Mouse (Mus musculus) lung, postnatal 36 days (tissue): ENCODE results near the gene Cxcl5.
"Not testable (repeated sequence)": the region's sequence is repeated elsewhere in the genome, so short reads cannot be mapped to it uniquely, and the experiment has no call there.

ENCODE experiments used
- DNase-seq: peaks from one replicate; pipeline ENCODE4 v3.0.0; 2022; ENCODE audit warnings: mixed read lengths

The Cxcl5 gene

GRCm38 (mm10) chr5:90785659-90786588, 26.8 kb downstream of the Cxcl5 start, which contains the start of gene Cxcl3:
Cxcl3 (plus strand) TSS chr5:90786103.
- peak; percentile 79 for DNase-seq

GRCm38 (mm10) chr5:90788114-90788513, 29.0 kb downstream of the Cxcl5 start:
- DNase-seq, result no peak

GRCm38 (mm10) chr5:90789306-90790073, 30.3 kb downstream of the Cxcl5 start:
- peak; percentile 40 for DNase-seq

- peak; percentile 71 for DNase-seq
Observed at GRCm38 (mm10) chr5:90790074-90790502, 30.9 kb downstream of the Cxcl5 start.

- peak; percentile 68 for DNase-seq
Observed at GRCm38 (mm10) chr5:90794195-90794625, 35.0 kb downstream of the Cxcl5 start, which contains the start of gene Cxcl15. Cxcl15 (plus strand) TSS chr5:90794534.

GRCm38 (mm10) chr5:90795392-90795791, 36.2 kb downstream of the Cxcl5 start:
- not testable (repeated sequence) for DNase-seq

GRCm38 (mm10) chr5:90804574-90804973, 45.4 kb downstream of the Cxcl5 start:
- DNase-seq, result no peak

- no peak for DNase-seq
Observed at GRCm38 (mm10) chr5:90806050-90806449, 46.9 kb downstream of the Cxcl5 start.

- no peak for DNase-seq
Observed at GRCm38 (mm10) chr5:90807176-90807950, 48.2 kb downstream of the Cxcl5 start.
